Mouse (Mus musculus) embryonic fibroblast, embryonic 13.5 days (primary cell): Measurements from ENCODE around the gene Filip1. TPM values are rescaled to one million over a fixed set of nuclear protein-coding genes. Genes with fewer than 3 reads are reported as not detected.

ENCODE experiments used
- H3K27ac ChIP-seq: 2 replicates; pipeline ENCODE4 v1.5.1; 2012; ENCODE audit warnings: low read length, control low read depth, inconsistent platforms; ENCODE audit not compliant: insufficient read depth
- H3K4me1 ChIP-seq: 2 replicates; pipeline ENCODE4 v1.6.1; 2011; ENCODE audit warnings: low read length; ENCODE audit not compliant: control insufficient read depth, insufficient read depth
- H3K4me3 ChIP-seq: 2 replicates; pipeline ENCODE4 v1.5.1; 2011; ENCODE audit warnings: mild to moderate bottlenecking, control low read depth, low read length; ENCODE audit not compliant: insufficient read depth
- CTCF ChIP-seq: IDR thresholded peaks from 2 replicates; pipeline ENCODE4 v1.5.1; 2011; ENCODE audit warnings: mild to moderate bottlenecking, control low read depth, low read length, moderate library complexity, borderline replicate concordance; ENCODE audit not compliant: insufficient read depth
- POLR2A ChIP-seq: IDR thresholded peaks from 2 replicates; pipeline ENCODE4 v1.6.1; 2011; ENCODE audit warnings: low read depth, mild to moderate bottlenecking, control low read depth, low read length, moderate library complexity
- polyA plus RNA-seq: library from polyadenylated mRNA; stranded (reverse); fragments of >200 nt; gene quantifications from 2 replicates; pipeline ENCODE4 v1.2.4, GENCODE M21; 2011; ENCODE audit warnings: low read depth; ENCODE audit not compliant: missing spikeins, insufficient read length

The Filip1 gene
- polyA plus RNA-seq, 1 experiment: 0.23 TPM

DNA sequence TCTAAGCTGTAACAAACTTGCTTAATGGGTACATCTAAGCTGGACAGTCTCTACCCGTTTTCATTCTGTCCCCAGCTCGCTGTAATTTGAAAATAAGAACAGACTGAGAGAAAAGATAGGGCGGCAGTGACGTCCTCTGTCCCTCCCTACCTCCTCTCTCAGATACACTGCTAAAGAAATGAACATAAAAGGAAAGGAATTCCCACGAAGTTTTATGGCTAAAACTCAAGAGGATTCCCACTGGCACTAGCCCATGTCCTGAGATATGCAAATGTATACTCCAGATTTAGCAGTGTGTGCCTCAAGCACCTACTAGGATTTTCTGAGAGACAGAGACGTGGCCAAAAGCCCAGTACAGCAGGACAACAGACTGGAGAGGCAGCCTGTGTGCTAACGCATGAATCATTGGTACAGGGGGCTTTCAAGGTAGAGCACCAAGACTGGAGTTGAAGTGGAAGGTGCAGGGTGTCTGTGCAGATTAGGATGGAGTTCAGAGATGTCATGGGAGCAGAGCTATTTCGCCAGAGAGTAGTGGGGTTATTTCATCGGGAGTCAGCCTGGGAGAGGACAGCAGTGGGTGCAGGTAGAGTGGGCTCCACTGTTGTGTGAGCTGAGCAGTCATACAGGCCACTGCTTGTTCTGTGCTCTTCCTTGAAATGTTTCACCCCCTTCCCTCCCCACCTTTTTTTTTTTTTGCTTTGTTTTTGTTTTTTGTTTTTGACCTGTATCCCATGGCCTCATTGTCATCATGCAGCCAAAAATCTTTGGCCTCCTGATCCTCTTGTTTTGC lies 92.7 kb downstream of the Filip1 start:
- Histone ChIP-seq H3K4me1 (peaks cover 7% of the 10 kb centered on the region), H3K27ac (0 out of 2 replicates have a peak overlapping the region, but pooled peaks have one; percentile 27), H3K4me3 (no peak overlapping the region)
- TF ChIP-seq POLR2A (no peak), CTCF (no peak)

DNA sequence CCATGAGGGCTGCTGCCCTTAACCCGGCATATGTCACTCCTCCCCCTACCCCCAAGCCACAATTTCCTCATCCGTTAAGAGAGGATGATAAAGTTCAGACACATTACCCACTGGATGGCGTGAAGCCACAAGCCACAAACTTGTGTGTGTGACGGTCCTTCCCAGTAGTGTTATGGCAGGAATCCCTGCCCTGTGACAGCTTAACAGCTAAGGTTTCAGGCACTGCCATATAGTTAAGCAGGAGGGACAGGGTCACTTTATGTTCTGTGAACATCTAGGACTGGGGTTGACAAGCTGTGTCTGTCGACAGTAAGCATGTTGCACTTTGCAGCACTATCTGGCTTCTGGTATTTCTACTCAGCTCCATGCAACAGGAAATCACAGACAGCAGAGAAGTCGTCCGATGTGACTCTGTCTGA lies 93.3 kb downstream of the Filip1 start:
- no peak for TF ChIP-seq POLR2A
- no peak for TF ChIP-seq CTCF
- Histone ChIP-seq H3K4me1 (peaks cover 7% of the 10 kb centered on the region), H3K27ac (0 out of 2 replicates have a peak overlapping the region, but pooled peaks have one; percentile 27), H3K4me3 (no peak overlapping the region)

DNA sequence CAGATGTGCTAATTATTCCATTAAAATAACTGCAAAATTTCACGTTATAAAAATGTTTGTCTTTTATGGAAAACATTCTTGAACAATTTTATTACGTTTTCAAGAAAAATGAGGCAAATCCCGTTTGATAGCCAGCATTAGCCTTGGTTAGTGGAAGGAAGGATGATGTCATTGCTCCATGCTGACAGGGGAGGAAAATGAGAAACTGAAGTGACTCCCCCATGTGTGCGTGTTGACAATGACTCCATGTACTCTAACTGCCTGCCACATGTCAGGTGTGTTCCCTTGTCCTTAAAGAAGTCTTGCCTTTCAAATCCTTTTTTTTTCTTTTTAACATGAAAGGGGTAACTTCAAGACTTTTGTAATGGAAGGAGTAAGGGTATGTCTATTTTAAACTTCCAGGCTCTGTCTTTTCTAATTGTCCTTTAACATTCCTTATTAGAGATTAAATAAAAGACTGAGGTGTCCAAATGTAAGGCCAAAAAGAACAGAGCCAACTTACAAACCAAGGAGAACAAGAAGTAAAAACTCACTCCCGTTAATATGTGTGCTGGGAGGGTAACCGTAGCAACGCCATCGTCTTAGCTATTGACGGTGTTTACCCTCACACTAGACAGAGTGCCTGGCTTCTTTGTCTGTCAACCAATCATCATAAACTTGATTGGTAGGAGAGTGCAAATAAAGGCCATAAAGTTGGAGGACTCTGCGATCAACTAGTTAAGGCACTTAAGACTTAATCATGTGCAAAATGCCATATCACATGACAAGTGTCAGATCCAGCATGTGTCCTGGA lies 94.1 kb downstream of the Filip1 start:
- H3K27ac ChIP-seq: no peak overlapping the region
- no peak for TF ChIP-seq POLR2A
- no peak for TF ChIP-seq CTCF
- H3K4me1 ChIP-seq: peaks cover 7% of the 10 kb centered on the region
- H3K4me3 ChIP-seq: no peak overlapping the region

DNA sequence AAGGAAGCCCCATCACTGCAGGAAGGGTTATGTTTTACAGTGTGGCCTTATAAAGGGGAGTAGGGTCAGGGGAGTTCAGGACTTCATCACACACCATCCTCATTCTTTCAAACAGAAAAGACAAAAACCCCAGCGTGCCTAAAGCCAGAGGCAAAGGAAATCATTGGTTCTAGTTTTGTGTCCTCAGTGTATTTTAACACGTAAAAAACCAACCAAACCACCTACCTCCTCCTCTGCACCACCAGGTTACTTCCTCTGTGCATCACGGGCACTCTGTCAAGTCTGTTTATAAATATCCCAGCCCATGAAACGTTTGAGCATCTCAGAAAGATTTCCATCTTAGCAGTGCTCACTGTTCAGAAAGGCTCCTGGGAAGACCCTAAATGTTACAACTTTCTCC lies 98.4 kb downstream of the Filip1 start:
- Histone ChIP-seq H3K4me1 (peaks cover 1% of the 10 kb centered on the region; the same call in 1 of the 2 replicates), H3K27ac (no peak overlapping the region), H3K4me3 (no peak overlapping the region)
- TF ChIP-seq CTCF (no peak), POLR2A (no peak)

DNA sequence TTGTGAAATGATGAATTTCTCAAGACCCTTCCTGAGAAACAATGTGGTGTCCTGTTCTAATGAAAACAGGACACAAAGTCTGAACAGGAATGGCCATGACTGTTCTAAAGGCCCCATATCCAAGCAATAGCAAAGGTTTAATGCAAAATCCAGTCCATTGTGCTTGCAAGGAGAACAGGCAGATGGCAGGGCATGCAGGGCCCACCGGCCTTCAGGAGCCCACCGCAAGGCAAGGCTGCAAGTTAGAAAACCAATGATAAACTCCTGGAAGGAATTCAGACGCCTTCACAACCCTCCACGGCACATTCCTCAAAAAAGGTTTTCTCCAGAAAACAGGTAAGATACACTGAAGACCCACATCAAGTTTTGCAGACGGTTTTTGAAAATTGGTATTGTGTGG lies 99.7 kb downstream of the Filip1 start:
- Histone ChIP-seq H3K27ac (no peak overlapping the region), H3K4me3 (no peak overlapping the region), H3K4me1 (no peaks in the 10 kb centered on the region)
- TF ChIP-seq CTCF (no peak), POLR2A (no peak)

DNA sequence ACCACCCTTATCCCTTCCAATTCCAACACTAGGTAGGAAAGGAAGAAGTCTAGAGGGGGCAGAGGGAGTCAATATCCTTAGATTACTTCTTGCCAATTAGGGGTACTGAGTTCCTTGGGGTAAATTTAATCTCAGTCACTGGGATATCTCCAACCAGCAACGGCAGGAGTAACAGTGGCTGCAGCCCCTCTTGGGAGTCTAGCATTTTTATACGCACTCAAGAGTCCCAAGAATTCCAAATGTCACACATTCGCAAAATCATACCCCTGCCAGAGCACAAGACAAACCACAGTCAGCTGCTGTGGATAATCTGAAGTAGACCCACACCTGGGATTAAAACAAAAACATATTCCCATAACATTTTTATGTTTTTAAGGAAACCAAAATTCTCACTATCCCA lies 102.5 kb downstream of the Filip1 start:
- TF ChIP-seq CTCF (no peak), POLR2A (no peak)
- Histone ChIP-seq H3K4me1 (no peaks in the 10 kb centered on the region), H3K4me3 (no peak overlapping the region), H3K27ac (no peak overlapping the region)

DNA sequence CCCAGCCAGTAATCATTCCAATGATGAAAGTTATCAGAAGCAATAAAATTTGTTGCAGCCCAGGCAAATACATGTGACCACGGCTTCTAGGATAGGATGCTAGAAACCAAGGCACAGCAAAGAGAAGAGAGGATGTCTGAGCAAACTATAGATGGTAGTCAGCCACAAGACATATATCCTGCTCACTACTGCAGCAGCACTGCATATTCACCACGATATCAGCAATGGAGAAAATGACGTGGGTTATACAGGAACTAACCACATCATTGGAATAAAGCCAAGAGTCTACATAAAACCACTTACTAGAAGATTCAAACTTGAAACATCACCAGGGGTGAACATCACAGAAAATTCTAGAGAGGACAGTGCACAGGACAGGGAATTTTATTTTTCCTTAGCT lies 113.8 kb downstream of the Filip1 start:
- Histone ChIP-seq H3K4me3 (no peak overlapping the region), H3K4me1 (no peaks in the 10 kb centered on the region; the same call in 1 of the 2 replicates), H3K27ac (no peak overlapping the region)
- no peak for TF ChIP-seq CTCF
- no peak for TF ChIP-seq POLR2A

DNA sequence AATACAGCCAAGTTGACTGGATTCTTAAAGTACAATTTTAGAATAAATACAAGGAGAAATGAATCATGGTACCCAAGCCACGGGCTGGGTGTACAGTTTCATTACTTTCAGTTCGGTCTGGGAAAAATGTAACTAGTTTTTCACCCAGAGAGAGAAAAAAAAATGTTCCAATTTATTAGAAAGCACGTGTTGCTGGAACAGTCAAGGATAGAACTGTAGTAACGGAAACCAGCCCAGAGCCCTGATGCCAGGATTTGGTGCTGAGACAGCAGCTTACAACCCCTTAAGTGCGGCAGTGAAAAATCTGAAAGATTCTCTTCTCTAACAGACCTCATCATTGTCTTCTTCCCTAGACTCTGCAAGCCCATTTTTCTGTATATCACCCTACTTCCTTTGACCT lies 118.0 kb downstream of the Filip1 start:
- no peak overlapping the region for H3K27ac ChIP-seq
- no peak overlapping the region for H3K4me3 ChIP-seq
- peaks cover 2% of the 10 kb centered on the region for H3K4me1 ChIP-seq
- no peak for TF ChIP-seq CTCF
- TF ChIP-seq POLR2A: no peak

DNA sequence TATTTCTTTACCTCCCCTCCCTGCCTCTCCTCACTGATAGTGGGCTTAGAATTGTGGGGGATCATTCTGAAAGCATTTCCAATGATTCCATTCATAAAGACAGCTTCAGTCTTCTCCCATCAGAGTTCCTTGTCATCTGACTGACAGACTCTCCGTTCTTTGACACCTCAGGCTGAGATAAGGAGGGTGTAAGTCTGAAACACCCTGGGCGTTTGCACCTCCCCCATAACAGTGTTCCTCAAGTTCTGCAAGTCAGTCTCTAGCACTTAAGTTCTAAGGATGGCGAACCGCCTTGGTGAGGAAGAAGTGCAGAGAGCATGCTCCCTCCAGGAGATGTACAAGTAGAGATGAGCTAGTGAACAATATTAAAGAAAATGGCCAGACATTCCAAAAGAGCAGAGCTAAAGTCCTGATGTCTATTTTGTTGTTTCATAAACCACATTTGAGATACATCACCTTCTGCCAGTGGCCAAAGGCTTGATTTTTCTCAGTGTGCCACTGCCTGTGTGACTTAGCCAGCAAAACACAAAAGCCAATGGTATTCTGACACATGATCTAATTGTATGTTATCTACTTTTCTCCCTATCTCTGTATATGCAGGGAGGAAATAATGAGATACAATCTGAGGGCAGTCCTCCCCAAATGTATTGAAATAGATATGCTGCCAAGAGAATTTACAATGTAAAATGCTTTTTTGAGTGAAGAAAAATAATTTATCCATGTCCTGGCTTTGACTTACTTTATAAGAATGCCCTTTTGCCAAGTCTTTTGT lies 118.6 kb downstream of the Filip1 start:
- peaks cover 2% of the 10 kb centered on the region for H3K4me1 ChIP-seq
- TF ChIP-seq CTCF (no peak), POLR2A (no peak)
- no peak overlapping the region for H3K27ac ChIP-seq
- H3K4me3 ChIP-seq: no peak overlapping the region
